Mouse (Mus musculus): ENCODE data around the gene Zfp871.

GRCm38 (mm10) chr17:32729029-32729428 is 59.1 kb downstream of the Zfp871 start:
- no peak for TF ChIP-seq CTCF (IDR thresholded peaks at IDR 0.05; ENCODE audit: low read depth, low read length)
- no peak for TF ChIP-seq TAL1 (conservative IDR thresholded peaks at IDR 0.05; ENCODE audit: low read depth, low read length)
- no peak for TF ChIP-seq GATA1 (IDR thresholded peaks at IDR 0.05; ENCODE audit: borderline replicate concordance, low read length)
- TF ChIP-seq POLR2AphosphoS5 (IDR thresholded peaks at IDR 0.05; ENCODE audit: insufficient replicate concordance, low read depth, low read length), result no peak
- TF ChIP-seq GATA2 (IDR thresholded peaks at IDR 0.05; ENCODE audit: borderline replicate concordance, low read depth, low read length), result no peak

All from G1E (cell line).